Mouse (Mus musculus): Measurements from ENCODE around the gene Magix. TPM values are rescaled to one million over a fixed set of nuclear protein-coding genes. Genes with fewer than 3 reads are reported as not detected.

Gene Magix
- total RNA-seq (2023) = not detected

DNA sequence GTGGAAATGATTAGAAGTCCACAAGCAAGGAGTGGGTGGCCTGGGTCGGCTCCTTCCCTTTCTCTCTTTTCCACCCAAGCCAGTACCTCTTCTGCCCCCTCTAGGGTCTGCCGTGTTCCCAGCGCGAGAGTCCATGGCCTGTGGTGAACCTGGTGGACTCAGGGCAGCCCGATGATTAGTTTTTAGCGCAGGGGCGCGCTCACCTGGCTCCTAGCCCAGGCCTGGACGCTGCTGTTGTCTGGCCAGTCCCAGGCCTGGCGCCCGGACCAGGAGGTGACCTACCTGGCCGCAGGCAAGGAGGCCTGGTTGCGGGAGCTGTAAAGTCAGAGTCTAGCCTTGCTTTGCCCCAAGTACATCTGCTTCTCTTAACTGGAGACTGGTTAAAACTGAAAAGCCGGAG lies at the start of gene Magix:
Magix (minus strand) TSS at position 388 of the 400 bp plus-strand sequence.

DNA sequence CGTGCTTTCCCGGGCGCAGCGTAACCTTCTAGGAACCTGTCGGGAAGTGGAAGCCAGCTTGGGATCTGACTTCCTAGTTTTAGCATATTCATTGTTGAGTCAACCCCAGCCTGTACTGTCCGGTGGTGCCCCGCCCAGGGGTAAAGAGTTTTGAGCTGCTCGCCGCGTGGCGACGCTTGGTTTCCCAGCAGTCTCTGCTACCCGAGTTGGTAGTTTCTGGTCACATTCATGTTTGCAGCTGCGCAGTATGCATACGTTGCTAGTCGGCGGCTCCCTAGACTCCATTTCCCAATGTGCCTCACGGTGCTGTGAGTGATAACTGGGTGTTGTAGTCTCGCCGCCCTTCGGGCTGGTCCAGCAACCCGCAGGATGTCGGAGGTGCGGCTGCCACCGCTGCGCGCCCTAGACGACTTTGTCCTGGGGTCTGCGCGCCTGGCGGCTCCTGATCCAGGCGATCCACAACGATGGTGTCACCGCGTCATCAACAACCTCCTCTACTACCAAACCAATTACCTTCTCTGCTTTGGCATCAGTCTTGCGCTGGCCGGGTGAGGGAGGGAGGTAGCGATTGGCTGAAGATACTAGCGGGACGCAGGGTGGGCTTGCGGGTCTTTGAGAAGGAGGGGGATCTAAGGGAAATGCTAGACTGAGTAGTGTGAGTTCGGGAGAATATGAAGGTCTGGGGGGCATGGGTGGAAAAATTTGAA lies 47.3 kb upstream of the Magix start, which contains the start of gene Praf2:
Praf2 (plus strand) TSS at position 225 of the 707 bp plus-strand sequence.

DNA sequence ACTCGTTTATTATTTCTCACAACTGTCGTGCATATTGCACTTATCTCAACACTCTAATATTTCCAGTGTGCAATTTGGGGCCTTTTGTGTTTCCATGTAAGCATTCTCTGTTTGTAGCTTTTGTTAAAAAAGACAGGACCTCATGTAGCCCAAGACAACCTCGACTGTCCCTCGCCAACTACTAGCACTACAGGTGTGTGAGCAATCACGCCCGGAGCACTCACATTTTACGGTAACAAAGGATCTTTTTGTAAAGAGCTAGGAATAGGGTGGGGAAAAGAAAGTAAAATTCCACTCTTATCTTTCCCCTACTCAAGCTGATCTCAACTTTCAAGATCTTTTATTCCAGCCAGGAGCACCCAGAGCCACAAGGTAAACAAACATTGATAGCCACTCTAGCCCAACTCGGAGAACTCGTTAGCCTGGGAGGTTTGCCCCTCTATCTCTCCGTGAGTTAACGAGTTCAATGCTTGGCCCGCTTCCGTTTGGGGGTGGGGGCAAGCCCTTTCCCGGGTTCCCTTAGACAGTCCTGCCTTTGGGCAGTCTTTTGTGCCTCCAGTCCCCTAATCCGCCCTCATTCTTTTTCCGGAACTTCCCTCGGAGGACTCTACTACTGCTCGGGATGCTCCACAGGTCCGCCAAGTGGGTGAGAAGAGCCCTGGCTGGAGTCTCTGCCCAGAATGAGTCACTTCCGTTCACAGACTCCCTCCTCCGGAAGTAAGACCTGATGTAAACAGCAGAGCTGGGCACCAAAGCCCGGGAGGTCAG lies 40.6 kb upstream of the Magix start, which contains the start of gene Gm45208:
Gm45208 (plus strand) TSS at position 732 of the 768 bp plus-strand sequence.

DNA sequence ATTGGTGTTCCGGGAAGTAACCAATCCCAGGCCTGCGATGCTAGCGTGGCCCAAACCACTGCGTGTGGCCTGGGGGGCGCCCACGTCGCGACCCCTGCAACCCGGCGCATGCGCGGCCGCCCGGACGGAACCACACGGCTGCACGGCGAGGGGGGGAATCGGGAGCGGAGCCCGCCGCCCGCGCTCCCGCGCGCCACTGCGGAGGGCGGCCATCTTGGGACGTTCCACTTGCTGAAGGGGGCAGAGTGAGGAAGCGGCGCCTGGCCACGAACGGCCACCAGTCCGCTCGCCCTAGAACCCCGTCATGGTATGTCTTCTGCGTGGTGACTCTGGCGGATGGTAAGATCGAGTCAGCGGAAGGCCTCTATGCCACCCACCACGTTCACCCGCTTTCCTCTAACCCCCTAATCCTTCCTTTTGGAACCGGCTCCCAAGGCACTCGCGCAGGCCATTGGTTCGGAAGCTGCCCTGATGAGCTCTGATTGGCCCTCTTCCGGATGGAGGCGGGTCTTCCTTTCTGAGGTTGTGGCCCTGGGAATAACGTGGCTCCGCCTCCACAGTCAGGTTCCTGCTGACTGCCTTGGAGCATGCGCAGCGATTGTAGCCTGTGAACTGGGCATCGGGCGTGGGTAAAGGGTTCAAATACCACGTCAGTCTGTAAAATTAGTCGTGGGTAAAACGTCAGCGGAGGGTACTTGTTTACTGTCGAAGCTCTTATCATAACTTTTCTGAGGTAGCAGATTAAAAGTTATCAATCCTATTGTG lies 33.3 kb upstream of the Magix start, which contains the start of gene Wdr45:
Wdr45 (plus strand) TSS at position 199 of the 765 bp plus-strand sequence.

DNA sequence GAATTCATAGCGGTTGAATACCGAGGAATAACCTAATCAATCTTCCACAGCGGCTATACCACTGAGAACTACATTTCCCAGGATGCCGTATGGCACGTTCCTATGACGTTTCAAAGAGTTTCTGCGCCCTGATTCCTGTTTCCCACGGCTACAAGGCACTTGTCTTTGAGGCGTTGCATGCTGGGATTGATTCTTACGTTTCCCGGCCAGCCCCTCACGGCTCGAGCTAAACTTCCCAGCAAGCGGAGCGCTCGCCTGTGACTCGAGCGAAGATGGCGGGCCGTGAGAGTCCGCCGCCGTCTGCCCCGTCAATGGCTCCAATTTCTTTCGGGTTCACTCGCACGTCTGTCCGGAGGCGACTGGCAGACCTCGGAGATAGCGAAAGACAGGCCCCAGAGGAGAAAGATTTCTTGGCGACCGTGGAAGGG lies 15.9 kb upstream of the Magix start, which contains the start of gene Gpkow:
Gpkow (plus strand) TSS at position 178 of the 428 bp plus-strand sequence.

DNA sequence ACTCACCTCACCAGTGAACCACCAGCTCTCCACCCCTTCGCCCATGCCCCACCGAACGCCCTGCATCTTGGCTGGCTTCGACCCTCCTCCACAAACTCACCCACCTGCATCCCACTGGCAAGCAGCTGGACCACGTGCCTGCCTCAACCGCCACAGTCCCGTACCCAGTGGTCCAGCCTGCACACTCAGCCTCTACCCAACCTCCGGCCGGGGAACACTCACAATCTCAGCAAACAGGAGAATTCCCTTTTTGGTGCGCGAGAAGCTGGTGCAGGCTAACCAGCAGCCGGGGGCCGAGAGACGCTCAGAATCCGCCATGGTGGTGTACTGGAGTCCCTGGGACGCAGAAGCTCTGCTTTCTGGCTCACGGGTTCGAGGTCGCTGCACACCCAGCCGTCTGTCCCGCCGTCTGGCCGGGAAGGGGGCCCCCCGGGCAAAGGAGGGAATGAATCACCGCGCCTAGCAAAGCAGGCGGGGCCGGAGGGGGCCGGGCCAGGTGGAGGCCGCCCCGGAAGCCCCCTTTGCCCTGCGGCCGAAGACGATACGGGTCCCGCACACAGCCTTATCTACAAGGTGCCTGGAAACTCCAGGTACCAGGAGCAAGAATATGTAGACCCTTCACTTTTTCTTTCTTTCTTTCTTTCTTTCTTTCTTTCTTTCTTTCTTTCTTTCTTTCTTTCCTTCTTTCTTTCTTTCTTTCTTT lies 10.0 kb downstream of the Magix start, which contains the start of gene Plp2:
Plp2 (minus strand) TSS at position 470 of the 703 bp plus-strand sequence.

DNA sequence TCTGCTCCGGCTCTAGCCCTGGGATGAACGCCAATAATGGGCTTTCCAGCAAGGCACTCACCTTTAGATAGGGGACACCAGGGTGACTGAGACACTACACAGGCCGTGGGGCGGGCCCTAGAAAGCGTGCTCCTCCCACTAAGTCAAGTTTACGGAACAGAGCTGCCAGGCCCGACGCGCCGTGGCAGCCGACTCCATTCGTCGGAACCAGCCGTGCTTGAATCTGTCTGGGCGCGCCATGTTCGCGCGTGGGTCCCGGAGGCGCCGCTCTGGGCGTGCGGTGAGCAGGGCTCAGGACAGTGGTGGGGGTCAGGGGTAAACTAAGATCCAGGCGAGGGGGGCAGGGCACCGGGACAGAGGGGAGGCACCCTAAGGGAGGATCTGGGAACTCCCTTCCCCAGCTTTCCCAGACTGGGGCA lies 23.8 kb downstream of the Magix start, which contains the start of gene Prickle3:
Prickle3 (plus strand) TSS at position 40 of the 419 bp plus-strand sequence.

DNA sequence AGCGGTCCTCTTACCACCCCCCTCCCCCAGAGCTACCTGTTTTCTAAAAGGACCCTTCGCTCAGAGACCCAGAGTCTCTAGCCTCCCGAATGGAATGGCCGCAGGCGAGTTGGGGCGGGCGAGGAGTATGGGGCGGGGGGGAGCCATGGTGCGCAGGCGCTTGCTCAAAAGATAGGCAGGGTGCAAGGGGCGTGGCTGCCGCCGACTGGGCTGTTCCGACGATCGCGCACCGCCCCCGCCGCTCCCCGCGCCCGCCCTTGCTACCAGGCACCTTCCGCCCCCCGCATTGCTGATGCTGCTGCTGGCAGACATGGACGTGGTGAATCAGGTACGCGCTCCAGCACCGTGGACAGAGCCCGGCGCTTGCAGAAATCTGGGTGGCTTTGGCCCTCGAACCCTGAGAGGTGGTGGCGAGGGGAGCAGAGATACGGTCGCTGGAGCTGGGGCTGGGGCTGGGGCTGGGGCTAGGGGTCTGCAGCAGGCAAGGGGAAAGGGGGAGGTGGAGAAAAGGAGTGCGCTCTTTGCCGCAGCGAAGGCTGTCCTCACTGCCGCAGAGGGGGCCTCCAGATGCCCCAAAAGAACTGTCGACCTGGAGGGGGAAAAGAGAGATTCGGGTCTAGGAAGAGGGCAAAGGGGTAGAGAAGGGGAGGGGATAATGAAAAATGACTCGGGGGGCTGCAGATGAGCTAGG lies 42.5 kb downstream of the Magix start, which contains the start of gene Syp:
Syp (plus strand) TSS at position 71 of the 691 bp plus-strand sequence.

Other genes with a start within 250 kb of the Magix start
- gene Foxp3, start 107.6 kb downstream of the Magix start, total RNA-seq (2023) = not detected
- 1 to 10 TPM; 1.6 to 2.0 TPM for gene Ppp1r3f, start 107.0 kb downstream of the Magix start, total RNA-seq (2023)
- gene Ccdc22, start 75.7 kb downstream of the Magix start, total RNA-seq (2023) = 10 to 100 TPM; 23.4 to 28.8 TPM
- under 1 TPM; 0.47 to 0.49 TPM for gene Cacna1f, start 74.2 kb downstream of the Magix start, total RNA-seq (2023)
- 1 to 10 TPM in 1 of 2 experiments, not detected in 1; 1.0 TPM for gene Syp, start 42.8 kb downstream of the Magix start, total RNA-seq (2023)
- 10 to 100 TPM; 22.3 to 26.5 TPM for gene Prickle3, start 24.0 kb downstream of the Magix start, total RNA-seq (2023)
- 10 to 100 TPM; 78.2 to 91.8 TPM for gene Plp2, start 9.9 kb downstream of the Magix start, total RNA-seq (2023)
- gene Gpkow, start 15.9 kb upstream of the Magix start, total RNA-seq (2023) = 10 to 100 TPM; 38.6 to 45.8 TPM
- gene Wdr45, start 33.1 kb upstream of the Magix start, total RNA-seq (2023) = 10 to 100 TPM; 42.0 to 42.8 TPM
- gene Gm45208, start 41.0 kb upstream of the Magix start, total RNA-seq (2023) = not detected
- gene Praf2, start 47.2 kb upstream of the Magix start, total RNA-seq (2023) = 10 to 100 TPM in 1 of 2 experiments, 1 to 10 TPM in 1; 8.2 to 10.6 TPM
- not detected for gene Ccdc120, start 69.7 kb upstream of the Magix start, total RNA-seq (2023)
- gene Tfe3, start 81.3 kb upstream of the Magix start, total RNA-seq (2023) = 100 to 1,000 TPM; 109 to 115 TPM
- 100 to 1,000 TPM; 114 to 122 TPM for gene Gripap1, start 108.5 kb upstream of the Magix start, total RNA-seq (2023)
- gene Kcnd1, start 141.0 kb upstream of the Magix start, total RNA-seq (2023) = 1 to 10 TPM; 2.0 to 5.9 TPM
- gene Otud5, start 160.1 kb upstream of the Magix start, total RNA-seq (2023) = 100 to 1,000 TPM; 147 to 152 TPM
- gene Pim2, start 197.0 kb upstream of the Magix start, total RNA-seq (2023) = 1 to 10 TPM; 7.1 to 7.2 TPM
- gene Slc35a2, start 202.8 kb upstream of the Magix start, total RNA-seq (2023) = 10 to 100 TPM; 30.2 to 34.2 TPM
- gene Pqbp1, start 218.0 kb upstream of the Magix start, total RNA-seq (2023) = 10 to 100 TPM; 40.6 to 46.7 TPM
- gene Timm17b, start 218.1 kb upstream of the Magix start, total RNA-seq (2023) = 10 to 100 TPM; 28.4 to 31.2 TPM
- not detected for gene Gm10491, start 226.6 kb upstream of the Magix start, total RNA-seq (2023)
- gene Gm10490, start 228.3 kb upstream of the Magix start, total RNA-seq (2023) = not detected
- not detected for gene Pcsk1n, start 238.6 kb upstream of the Magix start, total RNA-seq (2023)
- not detected for gene Eras, start 247.4 kb upstream of the Magix start, total RNA-seq (2023)

All from monocyte, adult 59 days (primary cell).